Mouse (Mus musculus) heart, postnatal 0 days (tissue): ENCODE measurements around the gene St8sia4.

Experiments used
- CTCF ChIP-seq: IDR thresholded peaks from 2 replicates; pipeline ENCODE4 v1.5.1; 2016; ENCODE audit warnings: antibody characterized with exemption, control low read depth, low read depth
- EP300 ChIP-seq: IDR thresholded peaks from 2 replicates; pipeline ENCODE4 v1.6.1; 2016; ENCODE audit warnings: antibody characterized with exemption, low read depth

GRCm38 (mm10) chr1:95541460-95541859 lies 125.9 kb downstream of the St8sia4 start:
- TF ChIP-seq CTCF (no peak), EP300 (no peak)
